Mouse (Mus musculus) frontal cortex, postnatal 10 days (tissue): Measurements from ENCODE around the gene Shc4.
A peak's percentile ranks its signal among the peaks of the same experiment; 100 is the strongest.

Experiments used
- DNase-seq, 2 experiments: peaks; one replicate each; pipeline ENCODE4 v3.0.0; 2022; ENCODE audit warnings: low spot score in 2 of 2, mixed read lengths in 1 of 2

Gene Shc4

DNA sequence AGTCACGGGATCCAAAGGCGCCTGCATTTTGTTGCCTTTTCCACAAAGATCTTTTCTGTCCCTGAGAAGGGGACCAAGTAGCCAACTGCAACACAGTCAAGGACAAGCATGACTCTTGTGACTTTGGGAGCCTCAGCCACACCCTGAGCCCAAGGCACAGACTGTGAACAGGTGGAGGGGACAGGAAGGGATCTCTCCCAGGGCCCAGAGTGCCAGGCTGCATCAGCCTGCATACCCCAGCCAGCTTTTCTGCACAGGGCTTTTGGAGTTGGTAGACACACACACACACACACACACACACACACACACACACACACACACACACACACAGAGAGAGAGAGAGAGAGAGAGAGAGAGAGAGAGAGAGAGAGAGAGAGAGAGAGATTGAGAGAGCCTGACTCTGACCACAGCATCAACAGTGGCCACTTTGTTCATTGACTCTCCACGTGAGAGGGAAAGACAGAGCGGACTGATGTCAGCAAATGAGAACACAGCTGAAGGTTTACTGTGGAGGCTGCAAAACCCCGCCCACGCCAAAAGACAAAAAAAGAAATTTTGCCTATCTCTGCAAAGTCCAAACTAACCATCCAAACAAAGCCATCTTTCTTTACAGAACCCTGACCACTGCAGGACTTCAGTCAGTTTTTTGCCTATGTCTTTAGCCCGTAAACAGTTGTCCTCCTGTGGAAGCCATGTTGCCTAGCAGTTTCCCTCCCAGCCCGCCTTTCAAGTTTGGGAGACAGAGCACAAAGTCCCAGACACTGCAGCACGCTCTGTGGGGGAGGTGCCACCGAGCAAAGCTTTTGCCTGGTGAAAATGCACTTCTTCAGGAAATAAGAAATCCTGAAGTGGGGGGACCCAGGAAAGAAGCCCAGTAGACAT lies 39.1 kb downstream of the Shc4 start:
- no peak for DNase-seq

DNA sequence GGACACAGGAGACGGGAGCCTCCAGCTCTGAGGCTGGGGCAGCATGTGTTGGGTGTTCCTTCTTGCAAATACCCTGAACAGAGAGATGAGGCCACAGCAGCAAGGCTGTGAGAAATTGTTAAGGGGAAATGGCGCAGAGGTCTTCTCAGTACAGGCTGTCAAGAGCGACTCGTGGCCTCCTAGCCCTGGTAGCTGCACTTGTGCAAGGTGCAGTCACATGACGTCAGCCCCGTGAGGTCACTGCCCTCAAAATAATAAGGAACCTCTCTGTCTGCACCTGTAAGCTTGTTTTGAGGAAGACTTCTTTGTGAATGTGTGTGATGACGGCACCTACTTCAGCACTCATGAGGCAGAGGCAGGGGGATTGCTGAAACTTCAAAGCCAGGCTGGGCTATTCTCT lies 40.1 kb downstream of the Shc4 start:
- DNase-seq = no peak

DNA sequence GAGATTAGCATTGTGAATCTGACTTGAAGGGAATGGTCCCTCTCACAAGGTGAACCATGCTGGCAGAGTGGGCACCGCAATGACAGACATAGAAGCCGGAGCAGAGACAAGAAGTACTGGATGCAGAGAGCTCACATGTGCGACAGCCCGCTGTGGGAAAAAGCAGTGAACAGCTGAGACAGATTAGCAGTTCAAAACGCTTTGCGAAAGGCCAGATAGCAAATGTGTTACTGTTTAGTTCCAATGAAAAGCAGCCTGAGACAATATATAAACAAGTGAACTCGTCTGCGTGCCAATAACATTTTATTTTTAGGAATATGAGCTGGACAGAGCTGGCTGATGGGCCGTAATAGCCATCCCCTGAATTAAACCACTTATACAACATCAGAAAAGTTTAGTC lies 42.1 kb downstream of the Shc4 start:
- no peak for DNase-seq

DNA sequence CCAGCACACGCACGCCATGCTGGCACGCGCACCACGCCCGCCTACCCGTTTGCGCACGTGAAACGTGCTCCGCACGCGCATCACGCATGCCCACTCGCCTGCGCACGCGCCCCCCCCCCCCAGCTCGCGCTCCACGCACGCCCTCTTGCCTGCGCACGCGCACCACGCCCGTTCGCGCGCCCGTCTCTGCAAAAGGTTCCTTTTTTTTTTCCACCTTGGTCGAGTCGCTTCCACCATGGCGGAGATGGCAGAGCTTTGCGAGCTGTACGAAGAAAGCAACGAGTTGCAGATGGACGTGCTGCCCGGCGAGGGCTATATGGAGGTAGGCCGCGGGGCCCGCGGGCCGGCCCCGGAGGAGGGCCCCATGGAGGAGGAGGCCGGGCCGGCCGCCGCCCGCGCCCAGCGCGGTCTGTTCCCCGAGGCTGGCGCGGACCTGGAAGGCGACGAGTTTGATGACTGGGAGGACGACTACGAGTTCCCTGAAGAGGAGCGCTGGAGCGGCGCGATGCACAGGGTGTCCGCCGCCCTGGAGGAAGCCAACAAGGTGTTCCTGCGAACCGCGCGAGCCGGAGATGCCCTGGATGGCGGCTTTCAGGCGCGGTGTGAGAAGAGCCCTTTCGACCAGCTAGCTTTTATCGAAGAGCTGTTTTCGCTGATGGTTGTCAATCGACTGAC lies 50.9 kb downstream of the Shc4 start, which contains the start of gene Eid1:
Eid1 (plus strand) TSS at position 139 of the 675 bp plus-strand sequence.
- DNase-seq = peak; percentile 70 to 82

DNA sequence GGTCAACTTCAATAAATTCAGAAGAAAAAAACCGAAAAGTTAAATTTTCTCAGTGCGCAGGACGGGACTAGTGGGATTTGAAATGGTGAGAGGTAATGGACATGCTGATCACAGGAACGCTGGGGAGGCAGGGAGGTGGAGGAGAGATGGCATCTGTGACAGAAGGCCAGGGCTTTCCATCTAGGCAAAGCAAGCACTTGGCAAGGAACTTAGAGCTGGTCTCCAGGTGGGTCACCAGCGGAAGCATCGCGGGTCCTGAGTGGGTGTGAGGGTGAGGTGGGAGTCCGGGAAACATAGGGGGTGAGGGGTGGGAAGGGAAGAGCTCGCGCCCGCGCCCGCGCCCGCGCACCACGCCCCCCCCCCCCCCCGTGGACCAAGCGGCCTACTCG lies 51.4 kb downstream of the Shc4 start:
- DNase-seq = peak in 1 of 2 experiments; percentile 49

DNA sequence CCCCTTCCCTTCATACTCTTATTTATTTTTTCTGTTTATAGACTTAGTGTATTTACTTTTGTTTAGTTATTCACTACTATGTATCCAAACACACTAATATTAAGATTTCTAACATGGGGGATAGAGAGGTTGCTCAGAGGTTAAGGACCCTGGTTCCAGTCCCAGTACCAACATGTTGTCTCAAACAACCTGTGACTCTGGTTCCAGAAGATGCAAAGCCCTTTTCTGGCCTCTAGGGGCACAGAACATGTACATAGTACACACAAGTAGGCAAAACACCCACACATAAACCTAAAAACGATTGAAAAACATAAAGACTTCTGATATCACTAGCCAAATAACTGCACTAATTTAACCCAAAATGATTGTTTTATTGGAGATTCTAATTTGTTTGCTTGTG lies 53.1 kb downstream of the Shc4 start:
- no peak for DNase-seq

DNA sequence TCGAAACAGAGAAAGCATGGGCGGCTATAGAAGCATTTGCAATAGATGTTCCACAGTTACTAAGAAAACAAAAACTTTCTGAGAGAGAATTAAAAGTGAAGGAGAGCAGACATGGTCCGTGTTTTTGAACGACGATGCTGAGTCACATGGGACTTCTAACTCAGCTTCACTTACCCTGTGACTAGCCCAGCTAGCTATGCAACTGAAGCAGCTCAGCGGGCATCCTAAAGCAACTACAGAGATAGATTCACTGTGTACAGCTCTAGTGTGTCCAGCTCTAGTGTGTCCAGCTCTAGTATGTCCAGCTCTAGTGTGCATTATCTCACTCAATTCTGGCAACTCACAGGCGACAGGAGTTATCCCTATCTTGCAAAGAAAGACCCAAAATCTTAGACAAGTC lies 56.2 kb downstream of the Shc4 start:
- no peak for DNase-seq

DNA sequence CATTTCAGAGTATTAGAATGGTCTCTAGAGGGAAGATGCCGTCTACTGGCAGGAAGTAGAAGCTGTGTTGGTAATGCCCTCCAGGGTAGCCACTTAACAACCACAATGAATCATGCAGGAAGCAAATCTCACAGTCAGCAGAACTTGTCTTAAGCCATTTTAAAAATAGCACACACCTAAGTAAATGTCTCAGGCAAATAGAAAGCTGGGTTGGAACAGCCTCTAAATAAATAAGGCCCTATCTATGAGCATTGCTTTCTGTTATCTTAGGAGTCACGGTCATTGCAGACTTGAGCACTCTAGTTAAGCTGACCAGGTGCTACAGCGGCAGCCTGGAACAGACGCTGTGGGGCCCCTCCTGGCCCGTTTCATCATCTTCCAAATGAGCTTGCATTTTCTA lies 56.8 kb downstream of the Shc4 start:
- no peak for DNase-seq

DNA sequence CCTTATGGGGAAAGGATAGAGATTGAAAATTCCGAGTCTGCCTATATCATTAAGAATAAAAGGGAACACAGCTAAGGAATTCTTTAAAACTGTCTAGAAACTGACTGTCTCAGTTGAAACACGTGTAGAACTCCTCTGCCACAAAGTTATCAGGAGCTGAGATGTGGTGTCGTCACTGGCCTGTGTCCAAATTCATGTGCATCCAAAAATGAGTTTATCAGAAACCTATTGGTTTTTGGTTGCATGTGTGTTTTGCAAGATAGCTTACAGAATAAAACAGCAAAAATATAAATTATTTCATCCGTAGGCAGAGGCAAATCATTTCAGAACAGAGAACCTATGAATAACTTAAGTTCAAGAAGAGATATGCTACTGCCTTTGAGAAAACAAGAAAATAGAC lies 57.3 kb downstream of the Shc4 start:
- no peak for DNase-seq

DNA sequence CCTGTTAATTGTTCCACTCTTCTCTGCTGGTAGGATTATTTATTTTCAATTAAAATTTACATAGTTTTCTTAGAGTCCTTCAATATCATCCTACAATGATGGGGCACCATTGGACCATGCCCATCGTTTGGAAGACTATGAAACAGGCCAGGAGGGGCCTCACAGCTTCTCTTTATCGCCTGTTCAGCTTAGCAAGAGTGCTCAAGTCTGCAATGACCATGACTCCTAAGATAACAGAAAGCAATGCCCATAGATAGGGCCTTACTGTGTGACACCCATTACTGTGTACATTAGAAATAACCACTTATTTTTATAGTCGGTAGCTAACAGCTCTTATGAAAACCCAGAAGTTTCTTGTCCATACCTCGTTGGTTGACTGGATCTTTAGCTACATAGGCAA lies 58.0 kb downstream of the Shc4 start:
- no peak for DNase-seq

DNA sequence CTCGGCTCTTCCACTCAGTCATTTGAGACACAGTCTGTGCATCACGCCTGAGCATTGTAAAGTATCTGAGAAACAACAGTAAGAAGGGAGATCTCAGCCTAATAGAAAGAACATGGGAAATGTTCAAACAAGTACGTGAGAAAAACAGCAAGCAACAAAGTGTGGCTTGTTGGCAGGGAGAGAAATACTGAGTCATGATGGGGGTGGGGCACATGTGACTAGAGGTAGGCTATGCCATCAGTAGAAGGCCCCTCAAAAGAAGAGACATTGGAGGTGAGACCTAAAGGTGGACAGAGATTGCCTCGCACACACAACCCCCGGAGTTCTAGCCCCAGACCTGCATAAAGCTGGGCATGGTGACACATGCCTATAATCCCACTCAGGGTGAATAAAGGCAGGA lies 58.7 kb downstream of the Shc4 start:
- no peak for DNase-seq

DNA sequence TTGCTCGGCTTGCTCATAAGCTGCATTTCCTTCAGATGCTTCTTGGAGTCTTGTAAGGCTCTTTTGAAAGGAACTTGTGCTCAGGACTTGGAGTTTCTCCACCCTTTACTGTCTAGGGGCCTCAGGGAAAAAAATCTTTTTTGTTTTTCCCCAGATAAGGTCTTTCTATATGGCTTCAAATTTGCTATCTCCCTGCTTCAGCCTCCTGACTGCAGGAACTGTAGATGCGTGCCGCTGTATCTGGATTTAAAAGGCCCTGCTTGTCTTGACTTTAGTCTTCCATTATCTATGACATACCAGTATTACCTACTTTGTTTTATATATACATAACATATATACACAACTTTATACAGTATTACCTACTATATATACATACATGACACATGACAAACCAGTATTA lies 61.4 kb downstream of the Shc4 start:
- DNase-seq = no peak

DNA sequence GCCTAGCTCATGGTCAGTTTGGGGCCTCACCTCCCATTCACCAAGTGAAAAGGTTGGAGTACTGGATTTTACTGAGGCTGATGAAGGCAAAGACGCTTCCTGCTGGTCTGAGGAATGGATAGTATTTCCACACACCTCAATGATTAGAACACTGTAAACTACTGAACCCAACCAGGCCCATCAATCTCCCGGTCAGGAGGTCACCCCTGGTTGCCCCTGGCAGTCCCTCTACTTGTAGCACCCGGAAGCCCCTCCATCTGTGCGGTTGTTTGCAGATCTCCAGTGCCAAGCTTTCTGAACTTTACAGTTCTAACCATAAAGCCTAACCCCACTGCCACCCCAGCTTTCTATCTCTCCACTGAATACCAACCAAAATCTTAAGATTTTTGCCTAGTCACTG lies 62.8 kb downstream of the Shc4 start:
- no peak for DNase-seq

DNA sequence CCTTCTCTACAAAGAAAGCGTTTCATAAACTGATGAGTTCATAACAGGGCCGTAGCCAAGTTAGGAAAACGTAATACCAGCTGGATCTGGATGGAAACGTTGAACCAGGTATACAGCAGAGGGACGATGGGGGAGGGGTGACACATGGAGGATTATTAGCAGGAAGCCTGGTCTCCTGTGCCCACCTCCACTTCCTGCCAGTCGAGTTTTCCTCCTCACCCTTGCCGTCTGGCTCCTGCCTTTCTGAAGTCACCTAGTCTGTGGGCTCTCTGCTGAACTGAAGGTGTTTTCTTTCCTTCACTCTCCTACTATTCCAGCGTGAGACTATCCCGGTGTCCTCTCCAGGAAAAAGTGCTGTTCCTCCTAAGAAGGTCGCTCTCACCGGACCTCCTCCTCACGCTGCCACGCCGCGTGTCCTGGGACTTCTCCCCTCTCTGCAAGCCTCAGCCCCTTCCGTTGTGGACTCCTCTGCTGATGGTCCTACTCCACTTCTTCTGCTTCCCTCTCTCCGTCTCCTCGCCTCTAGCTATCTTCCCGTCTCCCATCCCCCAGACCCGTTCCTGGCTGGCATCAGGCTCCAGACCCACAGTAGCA lies 63.3 kb downstream of the Shc4 start:
- DNase-seq = no peak

DNA sequence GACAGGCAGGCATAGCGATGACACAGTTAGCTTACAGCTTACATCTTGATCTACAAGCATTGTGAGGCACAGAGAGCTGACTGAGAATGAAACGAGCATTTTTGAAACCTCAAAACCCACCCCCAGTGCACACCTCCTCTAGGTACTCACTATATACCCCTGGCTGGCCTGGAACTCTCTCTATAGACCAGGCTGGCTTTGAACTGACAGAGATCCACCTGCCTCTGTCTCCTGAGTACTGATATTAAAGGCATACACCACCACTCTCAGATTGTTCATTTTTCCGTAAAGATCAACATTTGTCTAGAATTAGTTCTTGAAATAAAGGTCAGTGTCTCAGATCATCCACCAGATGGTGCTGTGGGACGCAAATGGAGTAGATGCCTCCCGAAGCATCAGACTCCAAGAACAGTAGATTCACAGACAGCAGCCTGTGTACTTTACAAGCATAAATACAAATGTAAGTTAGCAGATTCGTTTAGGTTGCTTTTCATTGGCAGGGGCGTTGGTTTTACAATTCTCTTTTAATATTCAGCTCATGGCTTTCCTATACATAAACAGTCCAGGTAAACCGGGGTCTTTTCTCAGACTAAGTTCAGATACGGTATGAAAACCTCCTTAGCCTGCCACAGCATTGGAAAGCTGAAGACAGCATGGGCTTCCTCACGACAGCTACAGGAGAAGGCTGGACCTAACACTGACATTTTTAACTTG lies 64.0 kb downstream of the Shc4 start:
- DNase-seq = peak in 1 of 2 experiments; percentile 63

DNA sequence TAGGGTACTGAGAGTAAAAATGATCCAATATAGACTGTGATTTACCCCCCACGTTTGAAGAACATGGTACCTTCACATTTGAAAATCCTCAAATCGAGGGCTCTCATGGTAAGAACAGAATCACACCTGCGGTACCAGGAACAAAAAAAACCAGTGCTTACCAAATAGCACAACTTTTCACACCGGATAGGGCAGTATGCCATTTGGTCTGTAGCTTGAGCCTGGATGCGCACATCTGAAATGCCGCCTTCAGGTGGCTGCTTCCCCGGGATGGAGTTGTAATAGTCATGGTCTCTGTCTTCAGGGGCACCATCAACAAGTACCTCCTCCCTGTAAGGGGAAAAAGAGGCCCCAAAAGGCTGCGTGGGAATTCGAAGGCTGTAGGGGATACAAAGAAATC lies 68.6 kb downstream of the Shc4 start:
- no peak for DNase-seq

DNA sequence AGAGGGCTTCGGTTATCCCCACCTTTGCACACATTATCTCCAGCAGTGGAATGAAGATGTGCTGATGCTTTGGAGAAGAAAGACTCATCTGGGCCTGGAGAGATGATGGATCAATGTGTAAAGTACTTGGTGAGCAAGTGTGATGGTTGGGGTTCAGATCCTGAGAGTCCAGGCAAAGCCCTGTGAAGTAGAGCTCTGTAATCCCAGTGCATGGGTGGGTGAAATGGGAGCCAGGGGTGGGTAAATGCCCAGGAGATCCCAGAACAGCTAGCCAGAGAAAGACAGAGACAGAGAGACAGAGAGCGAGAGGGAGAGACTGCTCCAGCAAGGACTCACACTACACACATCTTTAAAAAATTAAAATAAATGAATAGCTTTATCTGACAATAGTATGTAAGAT lies 70.7 kb downstream of the Shc4 start:
- DNase-seq = no peak

DNA sequence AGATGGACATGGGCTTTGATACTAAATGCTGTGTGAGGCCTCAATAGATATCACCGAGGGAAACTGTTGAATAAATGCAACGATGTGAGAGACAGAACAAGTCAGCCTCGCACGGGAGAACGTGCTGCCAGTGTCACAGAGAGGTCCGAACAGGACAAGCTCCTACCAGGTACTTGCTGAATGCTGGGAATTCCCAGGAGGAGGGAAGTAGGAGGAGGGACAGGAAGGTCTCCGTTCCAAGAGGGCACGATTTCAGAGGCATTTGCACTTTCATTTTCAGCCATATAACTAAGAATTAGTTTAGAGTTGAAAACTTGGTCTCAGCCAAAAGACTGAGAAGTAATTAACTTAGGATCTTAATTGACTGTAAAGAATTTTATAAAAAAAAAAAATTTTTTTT lies 72.4 kb downstream of the Shc4 start:
- no peak for DNase-seq

DNA sequence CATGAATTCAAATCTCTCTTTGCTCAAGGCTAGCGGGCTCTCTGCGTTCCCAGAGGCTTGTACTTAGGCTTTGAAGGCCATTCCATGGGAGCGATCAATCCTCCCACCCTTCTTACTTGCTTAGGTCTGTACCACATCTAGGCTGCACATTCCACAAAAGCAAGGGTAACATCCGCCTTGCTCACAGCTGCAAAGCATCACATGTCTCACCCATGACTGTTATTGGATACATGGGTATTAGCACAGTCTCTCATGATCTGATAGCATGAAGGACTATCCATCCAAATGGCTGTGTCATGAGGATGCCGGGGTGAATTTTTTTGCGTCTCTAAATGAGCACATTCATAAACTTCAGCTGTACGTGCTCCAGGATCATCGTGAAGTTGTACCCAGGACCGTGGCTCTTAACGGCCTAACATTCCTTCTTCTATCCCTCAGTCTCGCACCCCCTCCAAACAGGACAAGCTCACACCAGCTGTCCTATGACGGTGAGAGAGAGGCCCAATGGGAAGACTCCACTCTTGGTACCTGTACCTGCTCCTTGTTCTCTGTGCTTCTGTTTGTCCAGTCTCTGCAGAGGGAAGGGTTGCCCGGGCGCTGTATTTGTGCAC lies 73.1 kb downstream of the Shc4 start:
- no peak for DNase-seq

DNA sequence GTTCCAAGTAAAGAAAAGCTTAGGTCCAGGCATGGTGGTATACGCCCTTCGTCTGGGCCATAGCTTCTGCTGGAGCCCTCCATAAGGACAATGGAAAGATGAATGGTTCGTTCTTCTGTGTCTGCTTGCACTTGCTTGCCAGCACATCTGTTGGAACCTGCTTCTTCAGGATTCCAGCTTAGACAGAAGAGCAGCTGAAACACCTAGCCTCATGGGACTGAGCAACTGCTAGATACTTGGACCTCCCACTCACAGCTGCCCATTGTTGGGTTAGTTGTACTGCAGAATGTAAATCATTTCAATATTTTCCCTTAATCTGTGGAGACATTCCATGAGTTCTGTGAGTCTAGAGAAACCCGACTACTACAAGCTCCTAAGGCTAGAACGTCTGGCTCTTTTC lies 73.9 kb downstream of the Shc4 start:
- DNase-seq = no peak

DNA sequence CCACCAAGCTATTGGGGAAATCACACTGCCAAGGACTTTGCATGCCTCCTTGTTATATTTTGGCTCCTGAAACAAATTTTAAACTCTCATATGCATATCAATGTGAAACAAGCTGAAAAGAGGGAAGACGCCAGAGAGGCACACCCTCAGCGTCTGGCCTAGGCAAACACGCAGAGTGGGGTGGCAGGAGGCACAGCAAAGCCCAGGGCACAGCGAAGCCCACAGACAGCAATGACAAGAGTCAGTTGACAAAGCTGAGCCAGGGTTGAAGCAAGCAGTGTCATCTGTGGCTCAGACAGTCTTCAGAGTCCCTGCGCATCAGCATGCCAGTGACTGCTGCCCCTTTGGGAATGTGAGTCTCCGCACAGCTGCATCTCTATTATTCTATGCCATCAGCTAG lies 79.0 kb downstream of the Shc4 start:
- DNase-seq = no peak

DNA sequence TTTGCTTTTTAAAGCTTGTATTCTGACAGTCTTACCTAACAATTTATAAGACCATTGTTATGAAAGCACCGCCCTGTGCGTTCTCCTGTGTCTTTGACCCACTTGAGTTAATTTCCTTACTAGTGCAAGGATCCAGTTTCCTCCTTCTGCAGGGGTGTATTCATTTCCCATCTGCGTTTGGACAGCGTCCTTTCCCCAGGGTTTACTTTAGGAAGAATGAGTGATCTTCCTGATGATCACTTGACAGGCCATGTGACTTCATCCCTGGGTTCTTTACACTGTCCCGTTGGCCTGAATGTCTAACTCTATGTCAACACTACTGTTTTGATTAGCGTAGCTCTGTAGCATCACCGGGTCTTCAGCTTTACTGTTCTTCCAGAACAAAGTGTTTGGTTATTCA lies 86.6 kb downstream of the Shc4 start:
- DNase-seq = no peak
